In genomic region chr2:67576634-67577033, GRCm38 (mm10) we compare ENCODE assay signal across 21 mouse cellular contexts. TPM values are rescaled to one million over a fixed set of nuclear protein-coding genes. Genes with fewer than 3 reads are reported as not detected.
DNase-seq lines count a peak whose midpoint lies in the region; ATAC-seq and TF ChIP-seq lines count a peak whose summit lies in the region.
"Had no signal": no experiment of that assay in that cellular context is flagged by ENCODE, and none has a peak within 500 bp of the region (broad histone marks: within the 10 kb centered on the region; RNA-seq: fewer than 3 reads in every experiment).

No protein-coding gene starts in this region.

- in situ Hi-C loops in ES-E14 (cut with MboI; ENCODE audit: low sequenced_read_pairs in 2 of 2, unreplicated experiment in 2 of 2), result no loop called here

- H3K4me1 ChIP-seq in hindbrain, embryonic 12.5 days, result no peaks in the 10 kb centered on the region
- H3K4me1 ChIP-seq in hindbrain, embryonic 16.5 days (ENCODE audit: control insufficient read depth, insufficient read depth, low read depth, low read length), result no peaks in the 10 kb centered on the region
- peaks cover 5% of the 10 kb centered on the region for H3K4me1 ChIP-seq in midbrain, embryonic 12.5 days
- no peaks in the 10 kb centered on the region for H3K4me1 ChIP-seq in midbrain, embryonic 15.5 days
- H3K4me1 ChIP-seq in ES-Bruce4 (ENCODE audit: control insufficient read depth, insufficient read depth, low read length) (no peaks in the 10 kb centered on the region), ES-E14 (ENCODE audit: control insufficient read depth in 2 of 2, insufficient read depth in 2 of 2, low read length in 2 of 2, poor library complexity in 1 of 2) (peaks cover 0 to 3% of the 10 kb centered on the region in 2 experiments; a peak in 1 of 4 replicates)
- H3K4me1 ChIP-seq: embryonic facial prominence, embryonic 15.5 days; heart, embryonic 12.5 days; limb, embryonic 12.5 days; liver, embryonic 13.5 days had no signal

- no peak overlapping the region for H3K4me2 ChIP-seq in hindbrain, embryonic 12.5 days (replicated peaks)
- H3K4me2 ChIP-seq in hindbrain, embryonic 16.5 days (ENCODE audit: low read length), result no peak overlapping the region
- H3K4me2 ChIP-seq in midbrain, embryonic 12.5 days (replicated peaks), result no peak overlapping the region
- no peak overlapping the region for H3K4me2 ChIP-seq in midbrain, embryonic 15.5 days
- H3K4me2 ChIP-seq: embryonic facial prominence, embryonic 15.5 days; heart, embryonic 12.5 days; limb, embryonic 12.5 days; liver, embryonic 13.5 days had no signal

- TF ChIP-seq EP300 in ES-Bruce4 (IDR thresholded peaks at IDR 0.05; ENCODE audit: insufficient read depth, low read depth, low read length), result peak; percentile 81

- peak; percentile 50; the same call in 1 of the 2 replicates for ATAC-seq in hindbrain, embryonic 12.5 days (ENCODE audit: low FRiP score)
- ATAC-seq in hindbrain, embryonic 16.5 days, result no peak
- 0 out of 2 replicates have a peak, but pooled peaks have one; percentile 44 for ATAC-seq in midbrain, embryonic 12.5 days (ENCODE audit: low FRiP score, low read depth)
- ATAC-seq in midbrain, embryonic 15.5 days (replicated peaks), result no peak
- ATAC-seq: forebrain, embryonic 16.5 days; lung, postnatal 0 days had no signal

- no peak overlapping the region for H3K4me3 ChIP-seq in hindbrain, embryonic 12.5 days
- no peak overlapping the region for H3K4me3 ChIP-seq in hindbrain, embryonic 16.5 days (ENCODE audit: low read length)
- no peak overlapping the region for H3K4me3 ChIP-seq in midbrain, embryonic 12.5 days
- H3K4me3 ChIP-seq in midbrain, embryonic 15.5 days, result no peak overlapping the region
- H3K4me3 ChIP-seq in ES-Bruce4 (ENCODE audit: low read depth, low read length) (no peak overlapping the region), ES-E14 (ENCODE audit: insufficient read depth in 1 of 2, low read depth in 1 of 2, low read length in 2 of 2, poor library complexity in 1 of 2, severe bottlenecking in 1 of 2) (no peak overlapping the region)
- H3K4me3 ChIP-seq: embryonic facial prominence, embryonic 15.5 days; heart, embryonic 12.5 days; limb, embryonic 12.5 days; liver, embryonic 13.5 days had no signal

- WGBS in hindbrain, embryonic 12.5 days, result 49% methylated on average over 2 of the region's 2 CpGs
- WGBS in hindbrain, embryonic 16.5 days, result 46% methylated on average over 2 of the region's 2 CpGs
- 47% methylated on average over 2 of the region's 2 CpGs for WGBS in midbrain, embryonic 12.5 days
- WGBS in midbrain, embryonic 15.5 days, result 20% methylated on average over 2 of the region's 2 CpGs

- no peak overlapping the region for H3K27ac ChIP-seq in hindbrain, embryonic 12.5 days
- H3K27ac ChIP-seq in hindbrain, embryonic 16.5 days (ENCODE audit: low read depth, low read length), result no peak overlapping the region
- H3K27ac ChIP-seq in midbrain, embryonic 12.5 days (replicated peaks), result no peak overlapping the region
- no peak overlapping the region for H3K27ac ChIP-seq in midbrain, embryonic 15.5 days
- no peak overlapping the region for H3K27ac ChIP-seq in ES-Bruce4 (ENCODE audit: insufficient read depth, low read length)
- H3K27ac ChIP-seq in ES-E14 (ENCODE audit: insufficient read depth, low read depth, low read length, poor library complexity, severe bottlenecking), result no peak overlapping the region
- H3K27ac ChIP-seq: embryonic facial prominence, embryonic 15.5 days; limb, embryonic 12.5 days; liver, embryonic 13.5 days; stomach, postnatal 0 days had no signal

- H3K36me3 ChIP-seq in hindbrain, embryonic 12.5 days, result no peaks in the 10 kb centered on the region
- no peaks in the 10 kb centered on the region for H3K36me3 ChIP-seq in hindbrain, embryonic 16.5 days (ENCODE audit: control insufficient read depth, insufficient read depth, low read length)
- H3K36me3 ChIP-seq in midbrain, embryonic 12.5 days, result no peaks in the 10 kb centered on the region
- no peaks in the 10 kb centered on the region for H3K36me3 ChIP-seq in midbrain, embryonic 15.5 days (replicated peaks)
- H3K36me3 ChIP-seq in ES-Bruce4 (ENCODE audit: control insufficient read depth, insufficient read depth, low read length, poor library complexity, severe bottlenecking) (no peaks in the 10 kb centered on the region), ES-E14 (ENCODE audit: control insufficient read depth, insufficient read depth, low read length, poor library complexity, severe bottlenecking) (no peaks in the 10 kb centered on the region)
- H3K36me3 ChIP-seq: embryonic facial prominence, embryonic 15.5 days; heart, embryonic 12.5 days; limb, embryonic 12.5 days; liver, embryonic 13.5 days had no signal

- no peaks in the 10 kb centered on the region for H3K27me3 ChIP-seq in hindbrain, embryonic 12.5 days
- H3K27me3 ChIP-seq in hindbrain, embryonic 16.5 days (replicated peaks; ENCODE audit: control insufficient read depth, insufficient read depth, low read length), result no peaks in the 10 kb centered on the region
- no peaks in the 10 kb centered on the region for H3K27me3 ChIP-seq in midbrain, embryonic 12.5 days
- no peaks in the 10 kb centered on the region for H3K27me3 ChIP-seq in midbrain, embryonic 15.5 days (replicated peaks)
- no peaks in the 10 kb centered on the region; the same call in 1 of the 2 replicates for H3K27me3 ChIP-seq in ES-Bruce4 (ENCODE audit: control insufficient read depth, insufficient read depth, low read length, poor library complexity, severe bottlenecking)
- H3K27me3 ChIP-seq: embryonic facial prominence, embryonic 15.5 days; heart, embryonic 12.5 days; limb, embryonic 12.5 days; liver, embryonic 13.5 days had no signal

- no peak for TF ChIP-seq CTCF in ES-Bruce4 (IDR thresholded peaks at IDR 0.05; ENCODE audit: low read depth, low read length)

- no peak overlapping the region for H3K9ac ChIP-seq in hindbrain, embryonic 12.5 days
- H3K9ac ChIP-seq in hindbrain, embryonic 16.5 days (ENCODE audit: low read depth, low read length), result no peak overlapping the region
- H3K9ac ChIP-seq in midbrain, embryonic 12.5 days (replicated peaks), result no peak overlapping the region
- no peak overlapping the region for H3K9ac ChIP-seq in midbrain, embryonic 15.5 days
- H3K9ac ChIP-seq in ES-Bruce4 (ENCODE audit: low read depth, poor library complexity, severe bottlenecking) (no peak overlapping the region), ES-E14 (ENCODE audit: insufficient read depth, low read depth, low read length, poor library complexity, severe bottlenecking) (no peak overlapping the region)
- H3K9ac ChIP-seq: embryonic facial prominence, embryonic 15.5 days; heart, embryonic 12.5 days; limb, embryonic 12.5 days; liver, embryonic 13.5 days had no signal

- TF ChIP-seq POLR2A in ES-Bruce4 (IDR thresholded peaks at IDR 0.05; ENCODE audit: insufficient read depth, low read length), result no peak

- peak; percentile 4 for DNase-seq in ES-E14 (ENCODE audit: low read depth, low spot score)
- DNase-seq in kidney, adult 11 months, result no peak
- DNase-seq: adrenal gland, postnatal 10 days; cerebellum, adult 11-12 months; kidney, adult 8-10 months; kidney, postnatal 25 days; liver, embryonic 13.5 days had no signal

- no peaks in the 10 kb centered on the region for H3K9me3 ChIP-seq in hindbrain, embryonic 12.5 days (replicated peaks)
- H3K9me3 ChIP-seq in hindbrain, embryonic 16.5 days (ENCODE audit: control insufficient read depth, low read length), result no peaks in the 10 kb centered on the region
- H3K9me3 ChIP-seq in midbrain, embryonic 12.5 days, result no peaks in the 10 kb centered on the region
- H3K9me3 ChIP-seq in midbrain, embryonic 15.5 days, result no peaks in the 10 kb centered on the region
- no peaks in the 10 kb centered on the region for H3K9me3 ChIP-seq in ES-Bruce4 (replicated peaks; ENCODE audit: control insufficient read depth, insufficient read depth, low read length, poor library complexity, severe bottlenecking)
- H3K9me3 ChIP-seq in ES-E14 (ENCODE audit: control insufficient read depth, insufficient read depth, low read depth, low read length), result no peaks in the 10 kb centered on the region
- H3K9me3 ChIP-seq: embryonic facial prominence, embryonic 15.5 days; heart, embryonic 12.5 days; limb, embryonic 12.5 days; liver, embryonic 13.5 days had no signal

TF ChIP-seq in ES-E14, 5 proteins besides CTCF, POLR2A, EP300 and RAD21:
- TF ChIP-seq CHD2 (IDR thresholded peaks at IDR 0.05; ENCODE audit: low read depth, low read length), result no peak
- no peak for TF ChIP-seq MAFK (IDR thresholded peaks at IDR 0.05; ENCODE audit: insufficient read depth, low read depth, low read length)
- no peak for TF ChIP-seq HCFC1 (IDR thresholded peaks at IDR 0.05; ENCODE audit: borderline replicate concordance, insufficient read depth, low read length)
- TF ChIP-seq ZC3H11A (IDR thresholded peaks at IDR 0.05; ENCODE audit: borderline replicate concordance, low read depth, low read length), result no peak
- no peak for TF ChIP-seq ZNF384 (IDR thresholded peaks at IDR 0.05; ENCODE audit: low read depth, low read length)

RNA-seq across cellular contexts. Expression of gene B3galt1, which starts 11.0 kb away (rescaled TPM):
- polyA plus RNA-seq in hindbrain, embryonic 12.5 days (2016; fragmentation: Nextera tagmentation; extraction: Ambion mirVana), result 30.5 and 34.6 TPM in 2 replicates
- polyA plus RNA-seq in hindbrain, embryonic 16.5 days (2015; fragmentation: Nextera tagmentation; extraction: Ambion mirVana), result 54.7 and 56.1 TPM in 2 replicates
- 24.3 and 25.7 TPM in 2 replicates for polyA plus RNA-seq in midbrain, embryonic 12.5 days (2016; fragmentation: Nextera tagmentation; extraction: Ambion mirVana)
- polyA plus RNA-seq in midbrain, embryonic 15.5 days (2015; fragmentation: Nextera tagmentation; extraction: Ambion mirVana), result 57.0 and 57.2 TPM in 2 replicates
- polyA plus RNA-seq in ES-Bruce4 (2011; ENCODE audit: insufficient read depth, insufficient read length, low read depth, missing spikeins), result 1.5 and 1.6 TPM in 2 replicates
- total RNA-seq in ES-E14 (2012; rRNA removed), result 1.5 and 3.0 TPM in 2 replicates
- total RNA-seq: granulocyte monocyte progenitor cell, adult 5-6 weeks; megakaryocyte progenitor cell, adult 5-6 weeks; neutrophil, adult 5-6 weeks had no signal

Comparison
In these comparisons a context has a peak if more than half of its experiments do, and no peak if none do; other contexts are left out.
1. ATAC-seq: peak in hindbrain, embryonic 12.5 days (single experiment) and midbrain, embryonic 12.5 days (single experiment); none in hindbrain, embryonic 16.5 days (single experiment) and midbrain, embryonic 15.5 days (single experiment).